In the genomic region with DNA sequence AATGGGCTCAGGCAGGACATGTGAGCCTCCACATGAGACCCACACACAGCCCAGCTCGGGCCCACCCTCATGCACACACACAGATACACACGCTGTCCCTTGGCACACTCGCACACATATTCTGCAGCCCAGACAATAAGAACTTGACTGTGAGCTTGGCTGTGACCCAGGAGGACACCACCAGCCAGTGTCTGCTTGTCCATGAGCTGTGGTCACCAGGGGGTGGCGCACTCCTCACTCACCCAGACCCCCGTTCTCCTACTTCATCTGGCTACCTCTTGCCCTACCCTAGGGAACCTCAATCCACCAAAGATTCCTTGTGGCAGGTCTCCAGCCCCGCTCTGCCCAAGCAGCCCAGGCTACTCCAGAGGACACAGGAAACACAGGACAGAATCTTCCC, we compare ENCODE assay signal across 13 mouse cellular contexts.
DNase-seq lines count a peak whose midpoint lies in the region; ATAC-seq and TF ChIP-seq lines count a peak whose summit lies in the region.
"Had no signal": no experiment of that assay in that cellular context is flagged by ENCODE, and none has a peak within 500 bp of the region (broad histone marks: within the 10 kb centered on the region; RNA-seq: fewer than 3 reads in every experiment).

No protein-coding gene starts in this region.

- 0 out of 2 replicates have a peak, but pooled peaks cover 3% of the 10 kb centered on the region for H3K27me3 ChIP-seq in forebrain, embryonic 14.5 days (replicated peaks; ENCODE audit: control insufficient read depth, insufficient read depth, low read length)
- H3K27me3 ChIP-seq in forebrain, embryonic 12.5 days = no peaks in the 10 kb centered on the region
- H3K27me3 ChIP-seq in midbrain, postnatal 0 days (ENCODE audit: insufficient read depth, low read length) = no peaks in the 10 kb centered on the region
- H3K27me3 ChIP-seq: embryonic facial prominence, embryonic 15.5 days had no signal

- no peak overlapping the region for H3K27ac ChIP-seq in forebrain, embryonic 14.5 days (ENCODE audit: low read depth, low read length)
- no peak overlapping the region for H3K27ac ChIP-seq in forebrain, embryonic 12.5 days
- no peak overlapping the region for H3K27ac ChIP-seq in midbrain, postnatal 0 days (ENCODE audit: low read depth, low read length)
- H3K27ac ChIP-seq: embryonic facial prominence, embryonic 15.5 days had no signal

- no peak overlapping the region for H3K9ac ChIP-seq in forebrain, embryonic 14.5 days (ENCODE audit: low read length)
- H3K9ac ChIP-seq in forebrain, embryonic 12.5 days = no peak overlapping the region
- no peak overlapping the region for H3K9ac ChIP-seq in midbrain, postnatal 0 days (replicated peaks; ENCODE audit: low read length, poor library complexity, severe bottlenecking)
- H3K9ac ChIP-seq: embryonic facial prominence, embryonic 15.5 days had no signal

- no peak overlapping the region for H3K4me3 ChIP-seq in forebrain, embryonic 14.5 days (ENCODE audit: low read depth, low read length)
- no peak overlapping the region for H3K4me3 ChIP-seq in forebrain, embryonic 12.5 days (replicated peaks)
- no peak overlapping the region for H3K4me3 ChIP-seq in midbrain, postnatal 0 days (ENCODE audit: low read depth, low read length)
- H3K4me3 ChIP-seq: embryonic facial prominence, embryonic 15.5 days; myocyte had no signal

- TF ChIP-seq CTCF in midbrain, postnatal 0 days (IDR thresholded peaks at IDR 0.05) = peak; percentile 52; the same call in 1 of the 2 replicates

- DNase-seq in forebrain, embryonic 14.5 days (ENCODE audit: low spot score) = peak; percentile 32
- DNase-seq in lung, postnatal 10 days = peak; percentile 24
- no peak for DNase-seq in lung, adult 18-20 months
- peak; percentile 79 for DNase-seq in cerebellum, adult 8-10 months
- peak; percentile 59 for DNase-seq in midbrain, postnatal 0 days (ENCODE audit: low spot score)
- no peak for DNase-seq in spleen, postnatal 4 days (ENCODE audit: low spot score in 2 of 2)
- DNase-seq in heart, adult 8-10 months (ENCODE audit: low spot score) = no peak
- DNase-seq: gastrocnemius, postnatal 25 days; kidney, postnatal 10 days; lung, adult 2 months had no signal

- no peaks in the 10 kb centered on the region for H3K4me1 ChIP-seq in forebrain, embryonic 14.5 days (ENCODE audit: control insufficient read depth, insufficient read depth, low read length)
- H3K4me1 ChIP-seq in forebrain, embryonic 12.5 days = peaks cover 9% of the 10 kb centered on the region
- H3K4me1 ChIP-seq in midbrain, postnatal 0 days (ENCODE audit: insufficient read depth, low read length) = no peaks in the 10 kb centered on the region

- H3K4me2 ChIP-seq in forebrain, embryonic 14.5 days (ENCODE audit: low read length) = no peak overlapping the region
- H3K4me2 ChIP-seq in forebrain, embryonic 12.5 days = no peak overlapping the region
- no peak overlapping the region for H3K4me2 ChIP-seq in midbrain, postnatal 0 days (ENCODE audit: low read depth, low read length, poor library complexity, severe bottlenecking)
- H3K4me2 ChIP-seq: embryonic facial prominence, embryonic 15.5 days had no signal

- ATAC-seq in forebrain, embryonic 14.5 days = no peak
- no peak for ATAC-seq in forebrain, embryonic 12.5 days (ENCODE audit: low FRiP score)
- ATAC-seq in midbrain, postnatal 0 days (ENCODE audit: low FRiP score) = no peak

- H3K9me3 ChIP-seq in forebrain, embryonic 14.5 days (replicated peaks; ENCODE audit: control insufficient read depth, low read length) = no peaks in the 10 kb centered on the region
- no peaks in the 10 kb centered on the region for H3K9me3 ChIP-seq in forebrain, embryonic 12.5 days
- H3K9me3 ChIP-seq in midbrain, postnatal 0 days (ENCODE audit: low read length) = no peaks in the 10 kb centered on the region
- H3K9me3 ChIP-seq: embryonic facial prominence, embryonic 15.5 days had no signal

- no peaks in the 10 kb centered on the region for H3K36me3 ChIP-seq in forebrain, embryonic 14.5 days (ENCODE audit: control insufficient read depth, insufficient read depth, low read length)
- H3K36me3 ChIP-seq in forebrain, embryonic 12.5 days (replicated peaks) = no peaks in the 10 kb centered on the region
- no peaks in the 10 kb centered on the region; the same call in 1 of the 2 replicates for H3K36me3 ChIP-seq in midbrain, postnatal 0 days (ENCODE audit: insufficient read depth, low read length)
- H3K36me3 ChIP-seq: embryonic facial prominence, embryonic 15.5 days had no signal

- 45% methylated on average over 6 of the region's 6 CpGs for WGBS in forebrain, embryonic 14.5 days
- 65% methylated on average over 6 of the region's 6 CpGs for WGBS in forebrain, embryonic 12.5 days
- WGBS in midbrain, postnatal 0 days = 45% methylated on average over 6 of the region's 6 CpGs

Comparison
In these comparisons a context has a peak if more than half of its experiments do, and no peak if none do; other contexts are left out.
1. DNase-seq: peak in forebrain, embryonic 14.5 days (single experiment), lung, postnatal 10 days (single experiment), cerebellum, adult 8-10 months (single experiment) and midbrain, postnatal 0 days (single experiment); none in lung, adult 18-20 months (0 of 2), spleen, postnatal 4 days (0 of 2) and heart, adult 8-10 months (single experiment).